Mouse (Mus musculus): ENCODE measurements around the gene Gm13078.

The Gm13078 gene

GRCm38 (mm10) chr4:143719155-143719554, at the start of gene Gm13078:
Gene Gm13078, plus strand, starts transcription at chr4:143719455.
- DNase-seq: no peak

GRCm38 (mm10) chr4:143702611-143703010, 16.6 kb upstream of the Gm13078 start, which contains the start of gene Gm13089:
Gene Gm13089, minus strand, starts transcription at chr4:143702711.
- DNase-seq: no peak
